Mouse (Mus musculus): Measurements from ENCODE around the gene Aamp.
"Not testable (repeated sequence)": the region's sequence is repeated elsewhere in the genome, so short reads cannot be mapped to it uniquely, and the experiment has no call there.

The Aamp gene

DNA sequence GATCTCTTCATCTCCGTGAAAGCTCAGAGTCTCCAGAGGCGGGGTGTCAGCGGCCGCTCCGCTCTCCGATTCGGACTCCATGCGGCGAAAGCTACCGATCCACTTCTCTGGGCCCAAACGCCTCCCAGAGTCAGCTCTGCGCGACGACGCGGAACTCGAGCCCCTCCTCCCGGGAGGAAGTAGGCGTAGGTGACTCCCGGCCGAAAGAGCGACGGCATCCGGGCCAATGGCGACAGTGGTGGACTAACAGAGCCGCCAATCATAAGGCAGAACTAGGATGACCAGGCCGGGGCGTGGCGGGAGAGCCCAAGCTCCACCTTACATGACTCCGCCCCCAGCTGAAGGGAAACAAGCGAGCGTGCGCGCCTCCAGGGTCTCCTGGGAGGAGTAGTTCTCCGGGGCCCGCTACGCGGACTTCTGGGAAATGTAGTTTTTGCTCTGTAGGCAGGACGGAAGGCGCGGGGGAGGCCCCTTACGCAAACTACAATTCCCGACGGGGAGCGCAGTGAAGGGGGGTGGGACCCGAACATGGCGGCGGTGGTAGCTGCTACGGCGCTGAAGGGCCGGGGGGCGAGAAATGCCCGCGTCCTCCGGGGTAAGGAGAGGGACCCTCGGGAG is at the start of gene Aamp, which contains the start of gene Pnkd:
Aamp (minus strand) TSS at position 196 of the 618 bp plus-strand sequence.
Pnkd (plus strand) TSS at position 388 of the 618 bp plus-strand sequence.
- DNase-seq, result peak; percentile 99 to 100

DNA sequence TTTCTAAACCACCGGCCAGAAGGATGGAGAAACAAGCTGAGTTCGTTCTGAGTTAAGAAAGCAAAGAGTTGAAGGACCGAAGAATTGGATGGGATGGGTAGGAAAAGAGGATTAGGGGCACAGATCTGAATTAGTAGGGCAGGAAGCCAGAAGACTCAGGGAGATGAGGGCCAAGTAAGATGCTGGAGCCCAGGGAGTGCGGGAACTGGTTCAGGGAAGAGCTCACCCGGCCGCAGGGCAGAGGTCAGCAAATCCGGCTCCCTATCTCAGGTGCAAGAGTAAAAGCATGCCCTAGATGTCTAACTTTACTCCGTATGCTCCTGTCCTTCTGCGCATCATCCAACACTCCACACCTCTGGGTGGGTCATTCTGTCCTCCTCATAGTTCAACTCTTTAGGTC is 48.4 kb upstream of the Aamp start:
- no peak for DNase-seq

DNA sequence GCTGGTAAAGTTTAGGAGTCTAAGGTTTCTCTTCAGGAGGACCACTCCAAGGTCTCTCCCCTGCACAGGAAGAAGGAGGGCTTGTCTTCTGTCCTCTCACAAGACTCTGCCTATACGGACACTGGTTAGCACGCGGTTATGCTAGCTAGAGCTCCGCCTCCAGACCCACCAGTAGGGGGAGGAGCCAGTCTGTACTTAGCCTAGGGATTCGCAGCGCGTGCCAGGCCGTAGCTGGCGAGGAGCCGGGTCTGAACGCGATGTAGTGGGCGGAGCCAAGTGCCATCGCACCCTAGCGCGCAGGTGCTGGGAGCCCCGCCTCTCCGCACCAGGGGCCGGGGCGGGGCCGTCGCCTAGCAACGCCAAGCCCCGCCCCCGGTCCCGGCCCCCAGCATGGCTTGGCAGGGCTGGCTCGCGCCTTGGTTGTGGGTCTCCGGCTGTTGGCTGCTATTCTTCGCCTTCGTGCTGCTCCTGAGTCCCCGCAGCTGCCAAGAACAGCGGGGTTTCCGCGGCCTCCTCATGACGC is 47.8 kb upstream of the Aamp start:
- peak; percentile 92 to 97 for DNase-seq

DNA sequence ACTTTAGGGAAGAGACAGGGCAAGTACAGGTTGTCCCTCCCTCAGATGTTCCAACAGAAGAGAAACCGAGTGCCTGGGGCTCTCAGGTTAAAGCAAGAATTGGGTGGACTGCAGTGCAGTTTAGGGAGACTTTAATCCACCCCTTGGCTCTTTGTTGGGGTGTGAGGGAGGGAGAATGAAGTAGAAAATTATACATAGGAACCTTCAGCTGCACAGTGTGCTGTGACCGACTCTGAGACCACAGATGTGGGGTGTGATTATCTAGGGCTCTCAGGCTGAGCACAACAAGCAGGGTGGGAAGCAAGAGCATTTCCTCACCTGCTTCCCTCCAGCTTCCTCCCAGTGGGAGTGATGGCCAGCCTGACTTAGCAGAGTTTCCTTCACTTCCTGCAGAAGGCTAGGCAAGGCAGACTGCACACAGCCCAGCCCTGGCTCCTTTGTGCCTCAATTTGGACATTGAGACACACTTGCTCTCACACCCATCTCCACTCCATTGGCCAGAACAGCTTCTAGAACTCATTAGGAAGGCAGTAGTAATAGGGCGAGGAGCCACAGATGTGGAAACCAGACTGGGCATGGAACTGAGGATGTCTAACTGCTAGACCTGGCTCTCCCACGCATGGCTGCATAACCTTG is 46.6 kb upstream of the Aamp start:
- DNase-seq, result no peak

DNA sequence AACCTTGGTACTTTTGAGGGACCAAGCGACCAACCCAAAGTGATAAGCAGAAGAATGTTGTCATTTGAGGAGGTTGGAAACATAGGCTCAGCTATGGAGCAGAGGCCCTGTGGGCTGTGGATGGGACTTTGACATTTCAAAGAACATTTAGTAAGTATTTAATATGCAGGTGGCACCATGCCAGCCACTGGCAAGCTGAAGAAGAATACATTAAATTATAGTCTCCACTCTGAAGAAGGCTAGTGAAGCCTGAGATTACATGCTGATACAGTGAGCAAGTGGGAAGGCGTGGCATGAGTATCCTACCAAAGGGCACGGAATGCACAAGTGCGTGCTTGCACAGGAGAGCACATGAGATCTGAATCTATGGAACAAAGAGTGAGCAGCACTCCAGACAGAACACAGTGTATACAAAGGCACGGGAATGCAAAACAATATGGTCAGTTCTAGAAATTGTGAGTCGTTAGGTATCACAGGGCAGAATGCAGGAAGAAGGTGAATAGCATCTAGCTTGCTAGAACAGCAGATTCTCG is 45.4 kb upstream of the Aamp start:
- no peak for DNase-seq

DNA sequence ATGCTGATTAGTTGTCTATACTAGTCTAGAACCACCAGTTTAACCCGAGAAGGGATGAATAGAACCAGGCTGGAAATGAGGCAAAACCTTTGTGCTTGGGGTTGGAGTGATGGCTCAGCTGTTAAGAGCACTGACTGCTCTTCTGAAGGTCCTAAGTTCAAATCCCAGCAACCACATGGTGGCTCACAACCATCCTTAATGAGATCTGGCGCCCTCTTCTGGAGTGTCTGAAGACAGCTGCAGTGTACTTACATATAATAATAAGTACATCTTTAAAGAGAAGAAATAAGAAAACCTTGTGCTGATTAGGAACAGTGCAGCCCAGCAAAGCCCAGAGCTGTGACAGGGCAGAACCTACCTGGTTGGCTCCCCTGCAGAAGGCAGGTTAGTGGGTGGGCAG is 42.4 kb upstream of the Aamp start:
- not testable (repeated sequence) for DNase-seq

DNA sequence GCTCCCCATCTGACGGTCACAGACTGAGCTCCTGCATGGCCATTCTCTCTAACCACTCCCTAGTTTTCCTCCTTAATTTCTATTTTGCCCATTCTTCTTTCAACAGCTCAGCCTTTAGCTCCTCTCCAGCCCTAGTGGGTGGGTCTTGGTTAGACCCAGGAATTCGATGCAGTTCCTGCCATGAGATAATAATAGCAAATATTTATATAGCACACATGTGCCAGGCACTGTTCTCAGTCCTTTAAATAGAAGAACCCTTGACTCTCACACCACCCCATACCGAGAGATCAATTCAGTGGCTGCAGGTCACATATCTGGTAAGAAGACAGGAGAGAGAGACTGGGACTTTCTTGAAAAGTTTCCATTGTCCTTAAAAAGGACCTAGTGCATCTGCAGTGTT is 36.9 kb upstream of the Aamp start:
- no peak for DNase-seq

DNA sequence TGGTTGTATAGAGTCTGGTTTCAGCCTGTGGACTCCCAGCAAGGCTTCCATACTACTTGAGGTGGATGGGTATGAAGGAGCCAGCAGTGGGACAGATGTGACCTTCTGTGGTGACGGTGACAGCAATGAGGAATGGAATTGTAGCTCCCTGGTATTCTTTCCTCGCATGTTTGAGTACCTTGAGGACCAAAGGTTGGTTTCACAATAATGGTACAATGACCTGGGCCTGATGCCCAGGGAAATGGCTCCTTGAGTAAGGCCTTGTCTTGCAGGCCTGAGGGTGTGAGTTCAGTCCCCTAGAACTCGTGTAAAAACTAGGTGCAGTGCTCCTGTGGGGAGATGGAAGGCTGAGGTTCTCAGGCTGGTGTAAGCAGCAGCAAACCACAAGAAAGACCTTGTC is 34.2 kb upstream of the Aamp start:
- DNase-seq, result no peak

DNA sequence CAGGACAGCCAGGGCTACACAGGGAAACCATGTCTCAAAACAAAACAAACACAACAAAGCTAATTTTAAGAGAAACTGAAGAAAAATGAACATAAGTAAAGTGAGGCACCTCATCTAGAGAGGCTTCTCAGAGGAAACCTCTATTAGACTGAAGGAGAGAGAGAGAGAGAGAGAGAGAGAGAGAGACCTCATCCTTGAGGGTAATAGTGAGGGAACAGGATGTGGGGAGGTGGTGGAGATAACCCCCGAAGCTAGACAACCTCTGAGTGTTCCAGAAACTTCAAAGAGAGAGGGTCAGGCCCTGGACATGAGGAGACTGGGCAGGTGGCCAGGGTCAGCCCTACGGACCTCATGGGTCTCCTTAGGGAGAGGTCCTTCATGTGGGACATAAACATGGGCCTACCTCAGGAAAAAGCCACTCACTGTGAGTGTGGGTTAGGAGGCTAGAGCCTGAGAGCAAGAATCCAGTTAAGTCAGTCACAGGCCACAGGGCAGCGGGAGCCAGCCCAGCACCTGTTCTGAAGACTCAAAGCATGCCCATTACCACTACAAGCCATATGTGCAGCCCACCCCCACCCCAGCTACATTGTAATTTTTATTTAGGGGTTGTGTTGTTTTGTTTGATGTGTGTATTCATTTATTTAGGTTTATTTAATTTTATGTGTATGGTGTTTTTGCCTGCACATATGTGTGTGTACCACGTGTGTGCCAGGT is 31.7 kb upstream of the Aamp start:
- no peak for DNase-seq

DNA sequence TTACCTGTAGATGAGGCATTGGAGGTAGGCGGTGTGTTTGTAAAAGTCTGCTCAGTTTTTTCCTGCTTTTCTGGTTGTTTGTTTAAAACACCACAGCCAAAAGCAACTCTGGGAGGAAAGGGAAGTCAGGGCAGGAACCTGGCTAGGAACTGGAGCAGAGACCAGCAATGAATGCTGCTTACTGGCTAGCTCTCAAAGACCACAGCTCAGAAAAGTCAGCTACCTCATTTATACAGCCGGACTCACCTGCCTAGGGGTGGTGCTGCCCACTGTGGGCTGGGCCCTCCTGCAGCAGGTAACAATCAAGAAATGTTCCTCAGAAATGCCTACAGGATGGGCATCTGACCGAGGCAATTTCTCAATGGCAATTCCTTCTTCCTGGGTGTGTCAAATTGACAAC is 30.3 kb upstream of the Aamp start:
- no peak for DNase-seq

DNA sequence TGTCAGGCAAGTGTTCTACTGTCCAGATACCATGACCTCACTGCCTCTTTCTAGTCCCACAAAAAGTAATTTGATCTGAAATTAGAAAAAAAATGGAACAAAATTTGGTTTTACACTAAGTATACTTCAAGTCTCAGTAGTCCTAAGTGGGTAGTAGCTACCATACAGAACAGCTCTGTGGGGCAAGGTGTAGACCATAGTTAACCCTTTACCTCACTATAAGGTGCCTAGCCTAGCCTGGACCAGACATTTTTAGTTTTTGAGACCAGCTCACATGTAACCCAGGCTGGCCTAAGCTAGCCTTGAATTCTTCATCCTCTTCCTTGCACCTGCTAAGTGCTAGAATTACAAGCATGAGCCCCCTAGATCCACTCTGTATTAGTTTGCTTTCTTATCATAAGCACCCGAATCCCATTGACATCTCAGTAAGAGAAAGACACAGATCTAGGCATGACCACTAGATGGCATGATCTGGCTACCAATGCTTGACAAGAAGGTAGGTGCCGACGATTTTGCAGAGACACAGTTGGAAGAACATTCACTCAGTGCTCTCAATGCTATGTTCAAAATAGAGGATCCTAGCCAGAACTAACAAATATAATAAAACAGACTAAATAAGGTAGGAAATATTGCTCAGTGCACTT is 28.6 kb upstream of the Aamp start:
- DNase-seq, result peak in 1 of 2 experiments; percentile 34

DNA sequence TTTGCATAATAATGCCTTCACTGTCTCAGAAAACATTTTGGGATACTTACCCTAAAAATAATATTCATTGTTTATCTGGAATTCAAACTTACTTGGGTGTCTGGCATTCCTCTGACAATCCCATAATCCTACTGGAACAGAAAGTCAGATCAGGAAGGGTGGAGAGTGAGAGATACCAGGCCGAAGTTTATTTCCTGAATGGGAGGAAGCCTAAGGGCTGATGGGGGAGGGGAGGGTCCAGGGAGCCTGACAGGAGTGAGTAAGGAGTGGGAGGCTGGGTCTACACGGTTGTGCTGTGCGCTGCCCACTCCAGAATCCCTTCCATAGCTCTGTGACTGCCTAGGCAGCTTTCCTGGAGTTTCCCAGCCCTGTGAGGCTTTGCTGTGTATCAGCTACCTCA is 25.2 kb upstream of the Aamp start:
- no peak for DNase-seq

DNA sequence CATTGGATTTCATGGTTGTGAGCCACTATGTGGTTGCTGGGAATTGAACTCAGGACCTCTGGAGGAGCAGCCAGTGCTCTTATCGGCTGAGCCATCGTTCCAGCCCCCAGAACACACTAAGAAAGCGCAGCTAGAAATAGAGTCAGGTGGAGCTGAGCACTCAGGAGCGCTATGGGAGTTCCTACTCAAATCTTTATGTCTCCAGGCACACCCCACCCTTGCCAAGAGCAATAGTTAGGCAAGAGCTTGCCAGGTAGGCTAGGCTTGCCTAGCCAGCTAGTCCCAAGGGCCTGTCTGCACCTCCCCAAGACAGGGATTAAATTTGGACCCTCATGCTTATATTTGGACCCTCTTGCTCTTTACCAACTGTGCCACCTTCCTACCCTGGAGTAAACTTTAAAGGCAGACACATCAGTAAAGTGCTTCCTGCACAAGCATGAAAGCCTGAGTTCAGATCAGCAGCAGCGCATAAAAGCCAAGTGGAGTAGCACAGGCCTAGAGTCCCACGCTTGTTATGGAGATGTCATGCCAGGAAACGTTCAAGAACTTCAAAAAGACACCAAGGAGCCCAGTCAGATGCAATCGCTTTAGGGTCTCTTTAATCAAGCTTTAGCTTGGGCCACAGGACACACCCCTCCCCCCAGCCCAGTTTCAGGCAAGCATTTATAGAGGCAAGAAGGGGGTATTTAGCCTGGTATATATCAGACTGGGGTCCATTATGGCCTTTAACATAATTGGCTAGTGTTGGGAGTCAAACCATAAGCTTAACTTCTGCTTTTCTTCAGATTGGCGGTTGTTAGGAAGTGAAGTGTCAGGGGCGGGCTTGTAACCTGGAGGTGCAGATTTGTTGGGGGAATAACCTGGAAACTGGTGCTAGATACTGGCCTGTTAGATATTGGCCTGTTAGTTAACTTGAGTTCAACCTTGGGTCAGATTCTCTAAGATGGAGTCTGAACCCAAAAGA is 23.7 kb upstream of the Aamp start:
- no peak for DNase-seq

DNA sequence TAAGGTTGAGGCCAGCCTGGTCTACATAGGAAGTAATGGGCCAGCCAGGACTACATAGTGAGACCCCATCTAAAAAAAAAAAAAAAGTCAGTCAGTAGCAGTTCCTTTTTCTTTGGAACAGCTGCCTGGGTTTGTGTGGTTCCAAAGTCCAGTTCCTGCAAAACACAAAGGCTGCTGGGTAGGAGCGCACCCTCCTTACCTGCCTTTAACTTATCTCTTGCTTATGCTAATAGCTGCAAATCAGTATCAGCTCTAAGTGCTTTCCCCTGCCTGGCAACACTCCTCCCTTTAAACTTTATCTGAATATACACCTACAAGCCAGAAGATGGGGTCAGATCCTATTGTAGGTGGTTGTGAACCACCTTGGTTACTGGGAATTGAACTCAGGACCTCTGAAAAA is 22.6 kb upstream of the Aamp start:
- no peak for DNase-seq

DNA sequence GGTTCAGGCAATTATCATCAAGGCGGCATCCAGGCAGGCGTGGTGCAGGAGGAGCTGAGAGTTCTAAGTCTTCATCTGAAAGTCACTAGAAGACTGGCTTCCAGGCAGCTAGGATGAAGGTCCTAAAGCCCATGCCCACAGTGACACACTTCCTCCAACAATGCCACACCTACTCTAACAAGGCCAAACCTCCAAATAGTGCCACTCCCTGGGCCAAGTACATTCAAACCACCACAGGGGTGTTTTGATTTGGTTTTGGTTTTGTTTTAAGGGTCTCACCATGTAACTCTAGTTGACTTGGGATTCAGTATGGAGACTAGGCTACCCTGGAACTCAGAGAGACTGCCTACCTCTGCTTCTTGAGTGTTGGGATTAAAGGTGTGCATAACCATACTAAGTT is 21.0 kb upstream of the Aamp start, which contains the start of gene Tmbim1:
Tmbim1 (minus strand) TSS at position 101 of the 400 bp plus-strand sequence.
- DNase-seq, result no peak

DNA sequence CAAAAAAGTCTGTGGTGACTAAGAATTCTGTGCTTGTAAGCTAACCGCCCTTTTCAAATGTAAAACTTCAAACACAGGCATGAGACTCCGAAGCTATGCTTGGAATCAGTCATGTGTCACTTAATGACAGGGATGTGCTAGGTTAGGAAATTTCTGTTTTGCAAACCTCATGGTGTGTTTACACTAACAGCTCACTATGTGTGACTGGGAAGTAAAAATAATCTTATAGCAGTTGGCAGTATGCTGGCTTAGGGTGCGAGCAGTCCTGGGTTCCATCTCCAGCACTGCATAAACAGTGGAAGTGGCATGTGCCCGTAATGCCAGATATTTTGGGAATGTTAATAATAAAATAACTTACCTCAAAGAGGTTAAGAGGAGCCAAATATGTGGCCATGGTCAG is 20.4 kb upstream of the Aamp start:
- no peak for DNase-seq

DNA sequence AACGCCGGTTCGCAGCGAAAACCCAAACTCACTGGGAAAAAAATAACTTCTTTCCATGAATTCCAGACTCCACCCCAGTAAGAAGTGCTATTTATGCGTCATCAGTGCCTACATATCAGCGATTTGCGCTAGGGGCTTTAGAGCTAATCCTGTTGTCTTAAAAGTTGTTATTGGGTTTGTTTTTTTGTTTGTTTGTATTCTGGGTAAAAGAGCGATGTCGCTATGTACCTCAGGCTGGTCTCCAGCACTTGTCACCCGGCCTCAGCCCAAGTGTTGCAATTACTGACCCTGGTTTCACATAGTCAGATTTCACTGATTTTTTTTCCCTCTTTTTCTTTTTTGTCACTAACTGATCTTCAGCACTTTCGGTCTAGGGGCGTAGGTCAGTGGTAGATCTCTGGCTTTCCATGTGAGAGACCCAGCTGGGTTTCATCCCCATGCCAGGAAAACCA is 19.8 kb upstream of the Aamp start:
- no peak for DNase-seq

DNA sequence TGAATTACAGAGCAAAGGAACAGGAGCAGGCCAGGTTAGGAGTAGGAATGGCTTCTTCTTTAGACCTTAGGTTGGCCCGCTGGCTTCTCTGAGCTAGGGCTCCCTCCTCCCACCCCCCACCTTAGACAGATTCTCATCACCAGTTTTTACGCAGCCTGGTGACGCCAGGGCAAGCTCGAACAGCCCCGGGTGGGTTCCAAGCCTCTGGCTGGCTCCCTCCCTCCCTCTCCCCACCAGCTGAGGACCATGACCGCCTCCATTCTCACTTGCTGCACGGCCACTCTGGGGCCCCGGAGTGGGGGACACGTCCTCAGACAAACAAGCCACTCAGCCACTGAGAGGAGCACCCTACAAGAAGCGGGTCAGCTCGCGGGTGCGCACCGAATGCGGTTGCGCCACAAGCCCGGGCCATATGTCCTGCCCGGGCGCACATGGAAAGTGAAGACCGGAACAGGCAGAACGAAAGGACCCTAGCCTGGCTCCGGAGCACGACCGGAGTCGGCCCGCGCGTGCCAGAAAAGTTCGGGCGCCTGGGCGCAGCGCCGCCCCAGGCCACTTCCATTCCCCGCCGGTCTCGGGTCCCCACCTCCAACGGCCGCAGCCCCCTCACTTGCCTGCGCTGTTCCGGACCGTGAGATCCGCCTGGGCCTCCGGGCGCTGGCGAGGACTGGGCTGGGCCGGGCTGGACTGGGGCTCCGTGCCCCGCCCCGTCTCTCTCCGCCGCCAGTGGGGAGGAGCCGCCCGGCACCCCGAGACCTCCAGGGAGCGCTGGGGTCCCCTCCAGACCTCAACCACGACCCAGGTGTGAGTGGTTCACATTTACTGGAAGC is 19.2 kb upstream of the Aamp start:
- DNase-seq, result peak; percentile 26 to 37

DNA sequence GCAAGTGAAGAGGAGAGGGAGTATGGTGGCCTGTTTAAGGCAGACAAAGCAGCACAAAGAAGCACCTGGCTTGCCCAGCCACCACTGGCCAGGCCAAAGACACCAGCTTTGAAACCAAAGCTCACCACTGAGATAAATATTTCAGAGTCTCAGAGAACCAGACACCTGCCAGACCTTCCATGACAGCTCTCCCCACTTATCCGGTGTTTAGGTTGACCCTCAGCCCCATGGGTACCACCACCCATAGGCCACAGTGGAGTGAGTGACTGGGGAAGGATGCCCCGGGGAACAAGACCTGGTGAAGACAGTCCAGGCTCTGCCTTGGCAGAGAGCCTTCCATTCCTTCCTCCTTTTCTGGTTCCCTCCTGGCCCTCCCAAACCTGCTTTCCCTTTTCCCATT is 18.3 kb upstream of the Aamp start:
- DNase-seq, result no peak

DNA sequence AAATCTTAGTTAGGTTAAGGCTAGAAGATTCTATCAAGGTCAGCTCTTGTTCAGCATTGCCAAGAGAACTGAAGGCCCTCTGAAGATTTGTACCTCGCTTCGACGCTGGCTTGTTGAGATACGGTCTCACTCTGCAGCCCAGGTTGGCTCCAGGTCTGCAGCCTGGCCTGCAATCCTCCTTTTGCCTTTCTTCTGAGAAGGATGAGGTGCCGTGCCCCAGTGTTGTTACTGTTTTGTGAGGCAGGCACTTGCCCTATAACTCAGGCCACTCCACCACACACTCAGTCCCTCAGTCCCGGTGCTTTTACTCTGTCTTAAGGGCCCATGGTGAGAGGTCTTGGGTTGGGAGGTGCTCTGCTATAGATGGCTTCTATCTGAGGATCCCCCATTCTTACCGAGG is 17.7 kb upstream of the Aamp start:
- DNase-seq, result no peak

All from thymus, postnatal 36 days (tissue).